Mouse (Mus musculus) limb, embryonic 14.5 days (tissue): ENCODE results near the gene BC029722. TPM values are rescaled to one million over a fixed set of nuclear protein-coding genes. Genes with fewer than 3 reads are reported as not detected.
A peak's percentile ranks its signal among the peaks of the same experiment; 100 is the strongest.

Source experiments
- ATAC-seq: fragments of 200-750 bp; cut with Nextera tagmentation; 2 replicates; pipeline ENCODE4 v1.8.0; 2017; ENCODE audit warnings: low read depth, moderate number of reproducible peaks, moderate TSS enrichment; ENCODE audit not compliant: low FRiP score
- DNase-seq: peaks from one replicate; pipeline ENCODE4 v3.0.0-alpha.2; 2015; ENCODE audit warnings: low spot score
- H3K27ac ChIP-seq: fragments of 300-500 bp; sonication (generic); replicated peaks from 2 replicates; pipeline ENCODE4 v1.5.1; 2014; ENCODE audit warnings: low read depth, mild to moderate bottlenecking, low read length, moderate library complexity, mixed read lengths
- H3K27me3 ChIP-seq: fragments of 300-500 bp; sonication (generic); 2 replicates; pipeline ENCODE4 v1.6.1; 2014; ENCODE audit warnings: low read length, mixed read lengths; ENCODE audit not compliant: control insufficient read depth, insufficient read depth
- H3K36me3 ChIP-seq: fragments of 300-500 bp; sonication (generic); 2 replicates; pipeline ENCODE4 v1.6.1; 2014; ENCODE audit warnings: mild to moderate bottlenecking, low read length, moderate library complexity, mixed read lengths; ENCODE audit not compliant: control insufficient read depth, insufficient read depth
- H3K4me1 ChIP-seq: fragments of 300-500 bp; sonication (generic); 2 replicates; pipeline ENCODE4 v1.6.1; 2014; ENCODE audit warnings: antibody characterized with exemption, low read length, mixed read lengths; ENCODE audit not compliant: control insufficient read depth, insufficient read depth
- H3K4me2 ChIP-seq: fragments of 300-500 bp; sonication (generic); replicated peaks from 2 replicates; pipeline ENCODE4 v1.6.1; 2014; ENCODE audit warnings: low read depth, mild to moderate bottlenecking, low read length, moderate library complexity; ENCODE audit not compliant: severe bottlenecking
- H3K4me3 ChIP-seq: fragments of 300-500 bp; sonication (generic); replicated peaks from 2 replicates; pipeline ENCODE4 v1.5.1; 2014; ENCODE audit warnings: low read length
- H3K9ac ChIP-seq: fragments of 300-500 bp; sonication (generic); 2 replicates; pipeline ENCODE4 v1.6.1; 2014; ENCODE audit warnings: mild to moderate bottlenecking, low read depth, low read length, moderate library complexity; ENCODE audit not compliant: severe bottlenecking
- H3K9me3 ChIP-seq: fragments of 300-500 bp; sonication (generic); 2 replicates; pipeline ENCODE4 v1.6.1; 2016; ENCODE audit warnings: low read length; ENCODE audit not compliant: control insufficient read depth
- POLR2A ChIP-seq: fragments of 200-500 bp; IDR thresholded peaks from 2 replicates; pipeline ENCODE4 v1.8.0; 2012; ENCODE audit warnings: inconsistent platforms, mild to moderate bottlenecking, moderate library complexity, borderline replicate concordance; ENCODE audit not compliant: insufficient read depth, insufficient read length; ENCODE audit errors: extremely low read depth
- WGBS: fragments of 180-500 bp; shearing (Covaris S2); extraction: QIAGEN DNeasy Blood & Tissue Kit; methylation state at CpG from one replicate; pipeline ENCODE4 v1.1.7; 2014; 5-methylcytosine and 5-hydroxymethylcytosine counted together
- polyA plus RNA-seq, 2 experiments: library from polyadenylated mRNA; depleted of rRNA in 1 of 2; stranded (reverse) in 1 of 2; unstranded in 1 of 2; fragments of >200 nt; fragmentation: Nextera tagmentation in 1 of 2; extraction: Ambion mirVana in 1 of 2; gene quantifications; 2 replicates each; pipeline versions ENCODE4 v1.2.1 to v1.2.3; 2012 to 2014

BC029722 gene
- polyA plus RNA-seq, 2 experiments, result 14.1 to 20.6 TPM

DNA sequence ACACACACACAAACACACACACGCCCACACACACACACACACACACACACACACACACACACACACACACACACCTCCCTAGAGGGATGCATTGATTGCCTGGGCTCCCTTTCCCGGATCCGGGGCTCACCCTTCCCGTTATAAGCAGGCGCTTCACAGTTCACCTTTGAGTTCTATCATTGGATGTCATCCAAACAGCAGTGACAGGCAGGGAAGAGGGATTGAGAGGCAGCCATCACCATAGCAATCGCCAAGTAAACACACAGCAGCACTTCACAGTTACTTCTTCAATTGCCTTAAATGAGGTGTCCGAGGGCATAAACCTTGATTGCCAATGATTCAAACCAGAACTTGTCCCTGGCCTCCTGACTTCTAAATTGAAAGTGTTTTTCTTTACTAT is 40.2 kb downstream of the BC029722 start:
- Histone ChIP-seq H3K4me1 (0 out of 2 replicates have a peak, but pooled peaks cover 3% of the 10 kb centered on the region), H3K4me2 (no peak overlapping the region), H3K27ac (no peak overlapping the region), H3K36me3 (no peaks in the 10 kb centered on the region), H3K9ac (no peak overlapping the region), H3K27me3 (peaks cover 29% of the 10 kb centered on the region), H3K4me3 (no peak overlapping the region), H3K9me3 (no peaks in the 10 kb centered on the region)
- no peak for TF ChIP-seq POLR2A
- no peak for ATAC-seq
- no peak for DNase-seq
- 41% methylated on average over 7 of the region's 7 CpGs for WGBS

DNA sequence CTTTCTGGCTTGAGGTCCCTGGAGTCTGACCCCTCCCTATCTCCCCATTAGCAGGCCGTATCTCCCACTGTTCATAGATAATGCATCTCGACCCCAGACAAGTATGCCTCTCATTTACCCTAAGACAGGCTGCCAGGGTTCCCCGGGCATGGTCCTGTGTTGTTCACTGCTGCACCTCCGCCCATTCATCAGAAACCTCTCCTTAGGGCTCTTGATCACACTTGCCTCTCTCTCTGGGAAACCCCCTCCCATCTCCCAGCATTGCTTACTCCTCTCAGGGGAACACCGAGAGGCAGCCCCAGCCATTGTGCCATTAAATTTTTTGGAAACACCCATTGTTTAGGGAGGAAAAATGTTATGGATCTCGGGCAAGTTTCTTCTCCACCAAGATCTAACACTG is 41.2 kb downstream of the BC029722 start:
- Histone ChIP-seq H3K4me2 (no peak overlapping the region), H3K4me3 (no peak overlapping the region), H3K27ac (no peak overlapping the region), H3K9me3 (no peaks in the 10 kb centered on the region), H3K9ac (no peak overlapping the region), H3K36me3 (no peaks in the 10 kb centered on the region), H3K27me3 (peaks cover 39% of the 10 kb centered on the region), H3K4me1 (0 out of 2 replicates have a peak, but pooled peaks cover 3% of the 10 kb centered on the region)
- no peak for DNase-seq
- no peak for TF ChIP-seq POLR2A
- ATAC-seq, result no peak
- WGBS, result 72% methylated on average over 6 of the region's 6 CpGs

DNA sequence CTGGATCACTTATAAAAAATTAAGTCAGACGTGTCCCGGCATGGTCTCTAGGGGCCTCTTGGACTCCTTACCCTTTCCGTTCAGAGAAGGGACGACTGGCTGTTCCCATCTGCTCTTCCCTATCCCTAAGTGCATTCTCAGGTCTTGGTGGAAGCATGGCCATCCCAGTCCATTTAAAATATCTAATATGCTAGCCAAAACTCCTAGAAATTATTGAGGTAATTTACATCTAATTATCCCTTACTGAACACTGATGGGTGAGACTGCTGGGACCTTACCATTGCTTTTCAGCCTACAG is 41.6 kb downstream of the BC029722 start:
- no peak for DNase-seq
- Histone ChIP-seq H3K9ac (no peak overlapping the region), H3K27ac (no peak overlapping the region), H3K36me3 (no peaks in the 10 kb centered on the region), H3K4me2 (no peak overlapping the region), H3K9me3 (no peaks in the 10 kb centered on the region), H3K27me3 (peaks cover 42% of the 10 kb centered on the region), H3K4me1 (0 out of 2 replicates have a peak, but pooled peaks cover 3% of the 10 kb centered on the region), H3K4me3 (no peak overlapping the region)
- TF ChIP-seq POLR2A, result no peak
- no peak for ATAC-seq
- WGBS, result 75% methylated on average over 4 of the region's 4 CpGs

DNA sequence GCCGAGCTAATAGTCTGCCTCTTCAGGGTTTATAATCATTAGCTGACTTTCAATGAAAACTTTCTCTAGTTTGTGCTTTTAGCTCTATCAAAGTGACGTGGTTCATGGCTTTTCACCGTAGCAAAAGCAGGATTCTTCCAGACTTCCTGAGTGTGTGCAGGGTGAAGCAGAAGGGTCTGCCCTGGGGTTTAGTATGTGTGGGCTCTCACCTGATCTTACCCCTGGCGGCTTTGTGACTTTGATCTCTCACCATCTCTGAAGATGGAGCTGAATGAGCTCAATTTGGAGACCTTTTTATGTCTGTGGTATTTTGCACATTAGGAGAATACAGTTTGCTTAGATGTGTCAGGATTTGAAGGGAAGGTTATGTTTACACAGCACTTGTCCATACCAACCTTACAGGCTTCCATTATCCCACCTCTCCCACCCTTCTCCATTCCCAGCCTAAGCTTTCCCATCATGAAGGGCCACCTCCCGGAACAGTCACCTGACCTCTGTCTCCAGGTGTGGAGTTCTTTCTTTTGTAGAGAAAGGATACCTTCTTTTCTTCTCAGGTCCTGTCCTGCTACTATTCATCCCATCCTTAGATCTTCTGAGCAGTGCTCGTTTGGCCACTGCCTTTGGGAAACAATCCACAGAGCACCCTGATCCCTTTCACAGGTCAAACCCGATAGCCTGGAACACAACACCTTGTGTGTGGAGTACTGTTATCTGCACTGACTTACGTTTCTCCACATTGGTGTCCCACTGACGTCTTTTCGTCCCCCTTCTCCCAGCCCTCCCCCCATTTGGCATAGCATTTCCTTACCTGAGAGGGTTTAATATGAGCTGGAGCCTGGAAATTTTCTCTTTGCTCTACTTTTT is 42.2 kb downstream of the BC029722 start:
- Histone ChIP-seq H3K36me3 (no peaks in the 10 kb centered on the region), H3K27me3 (peaks cover 43% of the 10 kb centered on the region), H3K9me3 (no peaks in the 10 kb centered on the region), H3K9ac (no peak overlapping the region), H3K4me2 (no peak overlapping the region), H3K4me3 (no peak overlapping the region), H3K4me1 (0 out of 2 replicates have a peak, but pooled peaks cover 3% of the 10 kb centered on the region), H3K27ac (no peak overlapping the region)
- 64% methylated on average over 10 of the region's 10 CpGs for WGBS
- ATAC-seq (no peak), DNase-seq (no peak)
- TF ChIP-seq POLR2A, result no peak

DNA sequence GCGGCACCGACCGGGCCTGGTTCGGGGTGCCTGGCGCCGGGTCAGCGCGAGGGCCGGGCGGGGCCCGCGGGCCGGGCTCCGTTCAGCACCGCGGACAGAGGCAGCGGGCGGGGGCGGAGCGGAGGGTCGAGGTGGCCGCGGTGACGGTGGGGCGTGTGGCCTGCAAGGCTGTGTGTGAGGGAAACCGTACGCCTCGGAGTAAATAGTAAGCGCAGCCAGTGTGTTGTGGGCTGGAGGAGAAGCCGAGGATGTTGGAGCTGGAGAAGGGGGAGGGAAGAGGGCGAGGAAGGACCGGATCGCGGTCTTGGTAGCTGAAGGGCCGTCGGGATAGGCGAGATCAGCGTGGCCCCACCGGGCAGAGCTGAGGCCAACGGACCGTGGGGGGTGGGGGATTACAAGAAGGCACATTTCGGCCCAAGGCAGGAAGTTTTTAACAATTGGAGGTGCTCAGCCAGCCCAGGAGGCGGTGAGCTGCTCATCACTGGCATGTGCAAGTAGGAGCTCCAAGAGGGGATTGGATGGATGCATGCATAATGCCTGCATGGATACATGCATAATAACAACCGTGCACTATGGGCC is 43.5 kb downstream of the BC029722 start:
- H3K4me2 ChIP-seq, result peak overlapping the region; percentile 89
- DNase-seq (peak; percentile 38), ATAC-seq (peak; percentile 77)
- H3K4me3 ChIP-seq, result peak overlapping the region; percentile 38
- H3K36me3 ChIP-seq, result no peaks in the 10 kb centered on the region
- H3K27me3 ChIP-seq, result peaks cover 43% of the 10 kb centered on the region
- no peaks in the 10 kb centered on the region for H3K9me3 ChIP-seq
- H3K4me1 ChIP-seq, result 0 out of 2 replicates have a peak, but pooled peaks cover 3% of the 10 kb centered on the region
- no peak for TF ChIP-seq POLR2A
- no peak overlapping the region for H3K27ac ChIP-seq
- WGBS, result 3% methylated on average over 39 of the region's 44 CpGs
- H3K9ac ChIP-seq, result no peak overlapping the region
